9 mouse cellular contexts compared by ENCODE assay signal in genomic region chr15:96802034-96802728, GRCm38 (mm10).
DNase-seq lines count a peak whose midpoint lies in the region; ATAC-seq lines count a peak whose summit lies in the region.
"Had no signal": no experiment of that assay in that cellular context is flagged by ENCODE, and none has a peak within 500 bp of the region (broad histone marks: within the 10 kb centered on the region; RNA-seq: fewer than 3 reads in every experiment).

No protein-coding gene starts in this region.

- DNase-seq in heart, adult 11 months: peak; percentile 93
- no peak for DNase-seq in heart, postnatal 14 days
- DNase-seq in adrenal gland, adult 8-10 months: peak; percentile 49
- peak; percentile 57 for DNase-seq in liver
- no peak for DNase-seq in cerebellum, postnatal 36 days
- no peak for DNase-seq in left cerebral cortex, postnatal 36 days (ENCODE audit: low spot score in 2 of 2)
- DNase-seq in layer of hippocampus, postnatal 10 days (ENCODE audit: low spot score in 2 of 2): no peak
- DNase-seq: right cerebral cortex, postnatal 14 days had no signal

- intact Hi-C loops in heart, postnatal 14 days (cut with DNase I): no loop called here
- intact Hi-C loops in left cerebral cortex, postnatal 36 days (cut with DNase I): no loop called here

- peak; percentile 79 for ATAC-seq in megakaryocyte, adult 5-6 weeks (ENCODE audit: poor library complexity, severe bottlenecking)

Comparison
In these comparisons a context has a peak if more than half of its experiments do, and no peak if none do; other contexts are left out.
1. DNase-seq: peak in heart, adult 11 months (single experiment), adrenal gland, adult 8-10 months (single experiment) and liver (single experiment); none in heart, postnatal 14 days (0 of 2), cerebellum, postnatal 36 days (0 of 2), left cerebral cortex, postnatal 36 days (0 of 2) and layer of hippocampus, postnatal 10 days (0 of 2).